Mouse (Mus musculus) liver, adult 2 months (tissue): ENCODE data around the gene Rufy4. TPM values are rescaled to one million over a fixed set of nuclear protein-coding genes. Genes with fewer than 3 reads are reported as not detected.

Source experiments
- DNase-seq: peaks from one replicate; pipeline ENCODE4 v3.0.0-alpha.2; 2011; ENCODE audit warnings: low read depth, low spot score; ENCODE audit errors: extremely low read depth
- H3K27ac ChIP-seq: fragments of 200-500 bp; replicated peaks from 2 replicates; pipeline ENCODE4 v1.5.1; 2012; ENCODE audit warnings: low read depth, mild to moderate bottlenecking, control low read depth, inconsistent platforms, low read length; ENCODE audit not compliant: insufficient read depth
- H3K27me3 ChIP-seq: fragments of 200-500 bp; 2 replicates; pipeline ENCODE4 v1.6.1; 2012; ENCODE audit warnings: mild to moderate bottlenecking, moderate library complexity, low read length, inconsistent platforms; ENCODE audit not compliant: control insufficient read depth, insufficient read depth
- H3K36me3 ChIP-seq: fragments of 200-500 bp; 2 replicates; pipeline ENCODE4 v1.6.1; 2012; ENCODE audit warnings: low read length, inconsistent platforms; ENCODE audit not compliant: control insufficient read depth, insufficient read depth
- H3K4me1 ChIP-seq: fragments of 200-500 bp; 2 replicates; pipeline ENCODE4 v1.6.1; 2011; ENCODE audit warnings: low read length; ENCODE audit not compliant: control insufficient read depth, insufficient read depth
- H3K4me3 ChIP-seq: fragments of 200-500 bp; 2 replicates; pipeline ENCODE4 v1.5.1; 2011; ENCODE audit warnings: low read depth, mild to moderate bottlenecking, control low read depth, low read length, moderate library complexity; ENCODE audit not compliant: insufficient read depth
- H3K79me2 ChIP-seq: fragments of 200-500 bp; 2 replicates; pipeline ENCODE4 v1.6.1; 2012; ENCODE audit warnings: inconsistent platforms, mild to moderate bottlenecking, low read length, moderate library complexity; ENCODE audit not compliant: control insufficient read depth, insufficient read depth
- H3K9ac ChIP-seq: fragments of 200-500 bp; 2 replicates; pipeline ENCODE4 v1.6.1; 2012; ENCODE audit warnings: low read depth, mild to moderate bottlenecking, control low read depth, inconsistent platforms, low read length
- CTCF ChIP-seq: fragments of 200-500 bp; IDR thresholded peaks from 2 replicates; pipeline ENCODE4 v1.5.1; 2011; ENCODE audit warnings: low read depth, low read length, control low read depth
- POLR2A ChIP-seq: fragments of 200-500 bp; IDR thresholded peaks from 2 replicates; pipeline ENCODE4 v1.6.1; 2011; ENCODE audit warnings: low read length, control low read depth; ENCODE audit not compliant: insufficient read depth; ENCODE audit errors: extremely low read depth
- WGBS: fragments of 180-500 bp; shearing (Covaris S2); methylation state at CpG from one replicate; pipeline ENCODE4 v1.1.7; 2018; 5-methylcytosine and 5-hydroxymethylcytosine counted together
- polyA plus RNA-seq: library from polyadenylated mRNA; depleted of rRNA; stranded (reverse); fragments of >200 nt; gene quantifications from 2 replicates; pipeline ENCODE4 v1.2.3, GENCODE M21; 2012
- total RNA-seq: library from RNA; depleted of rRNA; stranded (reverse); fragments of >200 nt; gene quantifications from 2 replicates; pipeline ENCODE4 v1.2.3, GENCODE M21; 2014

Rufy4 gene
- total and polyA plus RNA-seq, 2 experiments = 0.32 to 0.37 TPM

GRCm38 (mm10) chr1:74130883-74131659 lies 5.7 kb downstream of the Rufy4 start:
- Histone ChIP-seq H3K9ac (no peak overlapping the region), H3K27me3 (no peaks in the 10 kb centered on the region), H3K27ac (no peak overlapping the region), H3K36me3 (no peaks in the 10 kb centered on the region), H3K4me3 (no peak overlapping the region), H3K79me2 (no peaks in the 10 kb centered on the region), H3K4me1 (no peaks in the 10 kb centered on the region)
- no peak for DNase-seq
- WGBS = 86% methylated on average over 8 of the region's 8 CpGs
- TF ChIP-seq CTCF (no peak), POLR2A (no peak)

- H3K27me3 ChIP-seq = no peaks in the 10 kb centered on the region
- TF ChIP-seq POLR2A (no peak), CTCF (no peak)
- 89% methylated on average over 3 of the region's 3 CpGs for WGBS
- H3K27ac ChIP-seq = no peak overlapping the region
- no peak for DNase-seq
- H3K4me3 ChIP-seq = no peak overlapping the region
- H3K79me2 ChIP-seq = no peaks in the 10 kb centered on the region
- H3K36me3 ChIP-seq = no peaks in the 10 kb centered on the region
- no peak overlapping the region for H3K9ac ChIP-seq
- H3K4me1 ChIP-seq = no peaks in the 10 kb centered on the region
Measured at GRCm38 (mm10) chr1:74132011-74132410, 6.7 kb downstream of the Rufy4 start.

- Histone ChIP-seq H3K4me3 (no peak overlapping the region), H3K4me1 (no peaks in the 10 kb centered on the region), H3K79me2 (no peaks in the 10 kb centered on the region), H3K9ac (no peak overlapping the region), H3K36me3 (no peaks in the 10 kb centered on the region), H3K27me3 (no peaks in the 10 kb centered on the region), H3K27ac (no peak overlapping the region)
- DNase-seq = peak; percentile 21
- no peak for TF ChIP-seq POLR2A
- no peak for TF ChIP-seq CTCF
- WGBS = 50% methylated on average over 6 of the region's 6 CpGs
Measured at GRCm38 (mm10) chr1:74133954-74134353, 8.6 kb downstream of the Rufy4 start.

GRCm38 (mm10) chr1:74135326-74135950 lies 10.1 kb downstream of the Rufy4 start:
- no peaks in the 10 kb centered on the region for H3K4me1 ChIP-seq
- no peaks in the 10 kb centered on the region for H3K79me2 ChIP-seq
- no peak overlapping the region for H3K9ac ChIP-seq
- no peak overlapping the region for H3K27ac ChIP-seq
- H3K4me3 ChIP-seq = no peak overlapping the region
- DNase-seq = no peak
- H3K36me3 ChIP-seq = no peaks in the 10 kb centered on the region
- TF ChIP-seq POLR2A (no peak), CTCF (no peak)
- WGBS = 78% methylated on average over 6 of the region's 6 CpGs
- no peaks in the 10 kb centered on the region for H3K27me3 ChIP-seq

- WGBS = 56% methylated on average over 3 of the region's 3 CpGs
- H3K9ac ChIP-seq = no peak overlapping the region
- H3K27me3 ChIP-seq = no peaks in the 10 kb centered on the region
- no peak overlapping the region for H3K4me3 ChIP-seq
- TF ChIP-seq CTCF (no peak), POLR2A (no peak)
- H3K4me1 ChIP-seq = no peaks in the 10 kb centered on the region
- no peak overlapping the region for H3K27ac ChIP-seq
- no peaks in the 10 kb centered on the region for H3K36me3 ChIP-seq
- H3K79me2 ChIP-seq = no peaks in the 10 kb centered on the region
- peak; percentile 5 for DNase-seq
Measured at GRCm38 (mm10) chr1:74139415-74139814, 14.1 kb downstream of the Rufy4 start.

- Histone ChIP-seq H3K36me3 (no peaks in the 10 kb centered on the region), H3K4me3 (no peak overlapping the region), H3K4me1 (no peaks in the 10 kb centered on the region), H3K27ac (no peak overlapping the region), H3K27me3 (no peaks in the 10 kb centered on the region), H3K79me2 (no peaks in the 10 kb centered on the region), H3K9ac (no peak overlapping the region)
- 88% methylated on average over 8 of the region's 8 CpGs for WGBS
- no peak for DNase-seq
- TF ChIP-seq CTCF (no peak), POLR2A (no peak)
Measured at GRCm38 (mm10) chr1:74141781-74142180, 16.4 kb downstream of the Rufy4 start.
